Mouse (Mus musculus) brain, embryonic 14.5 days (tissue): ENCODE measurements around the gene Aco2. TPM values are rescaled to one million over a fixed set of nuclear protein-coding genes. Genes with fewer than 3 reads are reported as not detected.

Source experiments
- DNase-seq: peaks from one replicate; pipeline ENCODE4 v3.0.0-alpha.2; 2011; ENCODE audit warnings: low read depth
- CTCF ChIP-seq: fragments of 200-500 bp; IDR thresholded peaks from 2 replicates; pipeline ENCODE4 v1.5.1; 2012; ENCODE audit warnings: inconsistent platforms, mild to moderate bottlenecking, moderate library complexity, borderline replicate concordance; ENCODE audit not compliant: insufficient read depth, insufficient read length; ENCODE audit errors: extremely low read depth
- POLR2A ChIP-seq: fragments of 200-500 bp; IDR thresholded peaks from 2 replicates; pipeline ENCODE4 v1.6.1; 2012; ENCODE audit warnings: mild to moderate bottlenecking, inconsistent platforms, borderline replicate concordance; ENCODE audit not compliant: poor library complexity, insufficient read depth, insufficient read length, severe bottlenecking; ENCODE audit errors: extremely low read depth
- polyA plus RNA-seq: library from polyadenylated mRNA; depleted of rRNA; stranded (reverse); fragments of >200 nt; gene quantifications from 2 replicates; pipeline ENCODE4 v1.2.3, GENCODE M21; 2012

The Aco2 gene
- polyA plus RNA-seq, 1 experiment: 283 TPM

DNA sequence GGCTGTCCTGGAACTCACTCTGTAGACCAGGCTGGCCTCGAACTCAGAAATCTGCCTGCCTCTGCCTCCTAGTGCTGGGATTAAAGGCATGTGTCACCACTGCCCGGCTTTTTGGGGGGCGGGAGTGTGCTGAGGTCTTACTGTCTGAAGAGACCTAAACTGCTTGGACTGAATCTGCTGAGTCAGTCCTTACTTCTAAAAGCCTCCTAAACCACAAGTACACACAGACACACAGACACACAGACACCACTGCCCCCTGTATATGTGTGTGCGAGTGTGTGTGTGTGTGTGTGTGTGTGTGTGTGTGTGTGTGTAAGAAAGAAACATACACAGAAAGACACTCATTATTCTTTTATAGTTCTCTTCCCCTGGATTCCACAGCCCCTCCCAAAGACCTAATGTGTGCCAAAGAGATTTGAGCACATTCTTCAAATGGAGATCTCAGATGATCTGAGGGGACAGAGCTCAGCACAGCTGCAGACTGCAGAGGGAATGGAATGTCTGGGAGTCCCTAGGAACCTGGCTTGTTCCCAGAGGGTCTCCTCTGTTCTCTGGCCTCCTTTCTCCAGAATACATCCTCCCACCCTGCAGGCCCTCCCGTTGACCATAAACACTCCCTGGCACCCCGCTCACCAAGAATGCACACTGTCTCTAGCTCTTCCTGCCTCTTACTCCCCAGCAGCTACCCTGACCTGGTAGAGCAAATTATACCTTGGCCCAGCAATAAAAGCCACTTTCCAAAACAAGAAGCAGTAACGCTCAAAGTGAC, 63.9 kb downstream of the Aco2 start:
- no peak for DNase-seq
- TF ChIP-seq CTCF (no peak), POLR2A (no peak)

DNA sequence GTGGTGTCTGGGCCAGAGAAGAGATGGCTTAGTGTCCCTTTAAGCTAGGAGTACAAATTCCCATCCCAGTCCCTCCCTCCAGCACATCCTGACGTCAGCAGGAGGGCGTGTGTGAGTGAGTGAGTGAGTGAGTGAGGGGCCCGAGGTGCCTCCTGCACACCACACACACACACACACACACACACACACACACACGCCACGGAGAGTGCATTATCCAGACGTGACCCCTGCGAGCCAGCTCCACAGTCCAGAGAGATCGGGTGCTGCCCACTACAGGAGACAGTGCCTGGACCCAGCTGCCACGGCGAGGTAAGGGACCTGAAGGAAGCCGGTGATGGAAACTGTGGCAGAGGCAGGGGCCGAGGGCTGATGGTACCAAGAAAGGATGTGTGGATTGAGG, 64.6 kb downstream of the Aco2 start, which contains the start of gene Csdc2:
Csdc2 (plus strand) TSS at position 81 of the 400 bp plus-strand sequence.
- DNase-seq: peak; percentile 90
- TF ChIP-seq CTCF (no peak), POLR2A (peak; percentile 11; the same call in 1 of the 2 replicates)

DNA sequence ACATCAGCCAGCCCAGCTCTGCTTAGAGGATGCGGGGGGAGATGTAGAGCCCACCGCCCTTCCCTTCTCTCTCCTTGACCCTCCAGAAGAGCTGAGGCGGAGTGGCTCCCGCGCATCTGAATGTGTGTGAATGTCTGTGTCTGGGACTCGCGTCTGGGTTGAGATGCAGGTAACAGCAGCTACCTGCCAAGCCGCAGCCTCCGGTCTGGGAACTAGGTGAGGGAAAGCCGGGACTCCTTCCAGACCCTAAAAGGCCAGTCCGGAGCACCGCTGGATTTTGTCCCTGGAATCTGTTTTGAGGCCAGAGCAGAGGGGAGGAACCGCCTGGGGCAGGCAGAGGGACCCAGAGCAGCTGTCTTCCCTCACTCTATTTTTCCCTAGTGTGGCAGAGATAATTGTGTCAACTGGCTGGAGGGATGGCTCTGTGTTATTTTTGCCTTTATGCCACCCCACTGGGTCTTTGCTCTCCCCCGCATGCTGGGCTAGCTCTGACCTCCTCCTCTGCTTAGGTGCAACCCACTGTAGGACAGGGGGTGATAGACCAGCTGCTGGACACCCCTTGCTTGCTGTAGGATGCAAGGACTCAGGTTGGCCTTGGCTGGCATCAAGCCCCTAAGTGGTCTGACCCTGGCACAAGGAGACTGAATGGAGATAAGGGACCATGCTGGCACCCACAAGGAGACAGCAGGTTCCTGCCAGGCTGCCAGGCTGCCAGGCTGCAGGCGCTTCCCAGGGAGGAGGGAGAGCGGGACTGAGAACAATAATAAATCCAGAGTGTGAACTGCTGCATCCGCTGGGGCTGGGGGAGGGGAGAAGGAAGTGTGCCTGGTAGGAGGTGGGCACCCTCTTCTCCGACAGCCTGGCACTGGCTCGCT, 65.2 kb downstream of the Aco2 start:
- DNase-seq: peak; percentile 81
- TF ChIP-seq CTCF: no peak
- TF ChIP-seq POLR2A: 0 out of 2 replicates have a peak, but pooled peaks have one; percentile 0

DNA sequence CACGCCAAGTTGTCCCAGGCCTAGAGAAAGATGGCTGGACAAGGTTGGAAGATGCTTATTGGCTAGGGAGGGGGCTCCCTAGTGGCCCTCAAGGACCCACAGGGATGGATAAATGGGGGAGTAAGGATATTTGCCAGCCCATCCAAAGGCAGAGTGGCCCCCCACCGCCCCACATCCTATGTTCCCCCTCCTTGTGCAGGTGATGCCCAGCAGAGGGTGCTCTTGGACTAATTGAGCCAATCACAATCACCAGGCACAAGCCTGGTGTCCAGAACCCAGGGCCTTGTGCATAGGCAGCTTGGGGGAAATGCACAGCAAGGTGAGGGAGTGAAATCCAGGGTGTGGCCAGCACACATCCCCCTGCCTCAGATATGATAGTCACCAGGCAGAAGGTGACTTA, 66.1 kb downstream of the Aco2 start:
- peak; percentile 74 for TF ChIP-seq CTCF
- no peak for TF ChIP-seq POLR2A
- peak; percentile 72 for DNase-seq

DNA sequence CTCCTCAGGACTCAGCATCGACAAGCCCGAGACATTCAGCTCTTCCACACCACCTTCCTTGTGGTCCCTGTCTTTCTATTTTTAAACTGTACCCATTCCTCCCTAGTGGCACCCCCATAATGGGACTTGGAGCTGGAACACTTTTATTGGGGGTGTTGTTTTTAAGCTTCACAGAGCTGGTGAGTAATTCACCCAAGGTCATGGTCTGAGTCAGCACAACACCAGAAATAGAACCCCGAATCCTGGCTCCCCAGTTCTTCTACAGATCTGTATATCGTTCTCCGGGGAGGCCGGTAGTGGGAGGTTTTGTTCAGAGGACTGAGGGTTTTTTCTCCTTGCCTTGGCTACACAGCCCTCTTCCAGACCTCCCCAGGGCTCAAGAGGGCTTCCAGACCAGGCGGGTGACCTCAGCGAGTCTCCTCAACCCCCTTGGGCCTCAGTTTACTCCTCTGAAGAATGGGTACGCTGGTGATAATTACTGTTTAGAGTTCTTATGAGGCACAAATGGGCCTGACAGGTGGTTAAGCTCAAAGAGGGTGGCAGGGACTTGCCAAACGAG, 67.1 kb downstream of the Aco2 start:
- no peak for DNase-seq
- TF ChIP-seq CTCF (no peak), POLR2A (no peak)

DNA sequence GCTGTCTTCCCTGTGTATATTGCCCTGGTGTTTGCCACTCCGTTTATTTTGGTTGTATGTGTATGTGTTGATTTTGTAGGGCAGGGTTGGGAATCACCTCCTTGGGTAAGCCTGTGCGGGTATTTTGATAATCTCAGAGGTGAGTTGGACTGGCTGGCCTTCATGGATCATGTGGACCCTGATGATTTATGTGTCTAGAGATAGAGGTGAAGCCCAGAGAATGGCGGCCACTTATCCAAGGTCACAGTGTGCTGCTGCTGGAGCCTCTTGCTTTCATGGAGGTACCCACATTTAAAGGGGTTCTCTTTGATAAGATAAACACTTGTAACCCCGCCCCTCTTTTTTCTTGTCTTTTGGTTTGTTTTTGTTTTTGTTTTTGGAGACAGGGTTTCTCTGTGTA, 67.7 kb downstream of the Aco2 start:
- no peak for DNase-seq
- TF ChIP-seq POLR2A (no peak), CTCF (no peak)

DNA sequence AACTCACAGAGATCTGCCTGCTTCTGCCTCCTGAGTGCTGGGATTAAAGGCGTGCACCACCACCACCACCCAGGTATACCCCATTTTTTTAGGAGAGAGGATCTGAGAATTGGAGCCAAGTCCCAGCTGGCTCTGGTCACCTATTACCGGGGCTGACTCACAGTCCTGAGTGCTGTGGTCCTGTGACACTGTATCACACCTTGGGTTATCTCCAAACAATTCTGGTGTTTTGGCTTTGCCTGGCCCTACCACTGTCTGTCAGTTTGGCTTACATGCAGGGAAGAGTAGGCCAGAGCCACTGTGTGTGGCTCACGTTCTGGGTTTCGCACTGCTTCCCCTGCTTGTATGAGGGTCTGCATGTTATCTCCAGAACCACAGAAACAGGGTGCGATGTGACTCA, 68.1 kb downstream of the Aco2 start:
- DNase-seq: no peak
- TF ChIP-seq POLR2A (no peak), CTCF (no peak)

DNA sequence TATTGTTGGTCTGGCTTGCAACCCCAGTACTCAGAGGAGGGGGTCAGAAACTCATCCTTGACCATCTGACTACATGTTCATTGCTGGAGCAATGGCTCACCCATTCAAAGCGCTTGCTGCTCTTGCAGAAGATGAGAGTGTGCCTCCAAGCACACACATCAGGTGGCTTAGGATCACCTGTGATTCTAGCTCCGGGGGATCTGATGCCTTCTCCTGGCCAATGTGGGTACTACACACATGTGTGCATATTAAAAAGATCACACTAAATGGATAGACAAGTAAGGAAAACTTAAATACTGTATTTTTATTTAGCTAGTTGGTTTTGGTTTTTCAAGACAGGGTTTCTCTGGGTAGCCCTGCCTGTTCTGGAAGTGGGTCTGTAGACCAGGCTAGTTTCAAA, 68.9 kb downstream of the Aco2 start:
- DNase-seq: no peak
- peak; percentile 9; the same call in 1 of the 2 replicates for TF ChIP-seq CTCF
- TF ChIP-seq POLR2A: no peak

DNA sequence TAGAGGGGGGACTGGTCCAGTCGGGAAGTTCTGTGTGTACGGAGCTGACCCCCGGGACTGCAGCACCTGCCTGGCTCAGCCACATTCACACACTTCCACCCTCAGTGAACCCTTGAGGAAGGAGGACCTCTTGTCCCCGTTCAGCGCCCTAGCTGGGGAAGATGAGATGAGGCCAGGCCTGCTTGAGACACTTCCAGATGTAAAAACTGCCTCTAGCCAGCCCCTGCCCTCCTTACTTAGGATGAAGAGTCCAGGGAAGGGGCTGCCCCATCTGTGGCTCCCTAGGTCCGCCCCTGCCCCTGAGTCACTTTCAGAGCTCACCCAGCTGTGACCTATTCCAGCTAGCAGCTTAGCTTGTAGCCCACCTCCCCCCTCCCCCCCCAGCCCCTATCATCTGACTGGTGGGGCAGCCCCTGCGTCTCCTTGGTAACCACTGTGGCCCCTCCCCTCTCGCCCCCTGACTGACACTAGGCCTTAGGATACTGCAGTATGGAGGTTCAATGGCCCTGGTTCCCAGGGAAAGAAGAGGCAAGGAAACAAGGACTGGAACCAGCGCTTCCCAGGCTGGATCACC, 71.2 kb downstream of the Aco2 start:
- peak; percentile 49 for DNase-seq
- no peak for TF ChIP-seq POLR2A

DNA sequence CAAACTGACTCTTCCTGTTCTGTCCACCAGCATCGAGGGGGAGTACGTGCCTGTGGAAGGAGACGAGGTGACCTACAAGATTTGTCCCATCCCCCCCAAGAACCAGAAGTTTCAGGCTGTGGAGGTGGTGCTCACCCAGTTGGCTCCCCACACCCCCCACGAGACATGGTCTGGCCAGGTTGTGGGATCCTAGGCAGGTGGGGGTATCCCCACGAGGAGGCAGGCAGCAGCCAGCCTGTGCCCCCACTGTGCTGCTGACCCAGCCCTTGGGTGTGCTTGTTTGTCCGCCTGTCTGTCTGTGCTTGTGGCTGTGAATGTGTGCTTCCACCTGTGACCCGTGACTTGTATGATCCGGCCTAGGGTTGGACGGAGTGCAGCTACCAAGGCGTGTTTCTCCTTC, 77.0 kb downstream of the Aco2 start:
- DNase-seq: no peak
- no peak for TF ChIP-seq POLR2A
- TF ChIP-seq CTCF: no peak
